Mouse (Mus musculus): ENCODE results near the gene Mylpf. TPM values are rescaled to one million over a fixed set of nuclear protein-coding genes. Genes with fewer than 3 reads are reported as not detected.
A peak's percentile ranks its signal among the peaks of the same experiment; 100 is the strongest.
"Not testable (repeated sequence)": the region's sequence is repeated elsewhere in the genome, so short reads cannot be mapped to it uniquely, and the experiment has no call there.

Gene Mylpf
- polyA plus RNA-seq, 1 experiment from 2014 or later: 21.1 TPM

GRCm38 (mm10) chr7:127233368-127233749, 24.7 kb downstream of the Mylpf start:
- H3K9me3 ChIP-seq: no peaks in the 10 kb centered on the region
- peak overlapping the region; percentile 99 for H3K27ac ChIP-seq
- peaks cover 23% of the 10 kb centered on the region for H3K36me3 ChIP-seq
- H3K27me3 ChIP-seq (replicated peaks): no peaks in the 10 kb centered on the region
- peaks cover 18% of the 10 kb centered on the region for H3K4me1 ChIP-seq (replicated peaks)
- H3K4me3 ChIP-seq (replicated peaks): peak overlapping the region; percentile 98
- H3K4me2 ChIP-seq (replicated peaks): peak overlapping the region; percentile 56
- WGBS: 0% methylated on average over 27 of the region's 27 CpGs
- peak overlapping the region; percentile 99 for H3K9ac ChIP-seq
- ATAC-seq: peak; percentile 34

- ATAC-seq: no peak
- no peaks in the 10 kb centered on the region for H3K9me3 ChIP-seq
- WGBS: 1% methylated on average over 9 of the region's 9 CpGs
- peak overlapping the region; percentile 99 for H3K27ac ChIP-seq
- H3K4me3 ChIP-seq (replicated peaks): peak overlapping the region; percentile 98
- peaks cover 23% of the 10 kb centered on the region for H3K36me3 ChIP-seq
- H3K4me1 ChIP-seq (replicated peaks): peaks cover 18% of the 10 kb centered on the region
- H3K27me3 ChIP-seq (replicated peaks): no peaks in the 10 kb centered on the region
- peak overlapping the region; percentile 99 for H3K9ac ChIP-seq
- H3K4me2 ChIP-seq (replicated peaks): peak overlapping the region; percentile 56
These were observed 25.1 kb downstream of the Mylpf start for GRCm38 (mm10) chr7:127233765-127234164.

- 90% methylated on average over 2 of the region's 2 CpGs for WGBS
- no peak overlapping the region; the same call in 1 of the 2 replicates for H3K4me2 ChIP-seq (replicated peaks)
- no peak overlapping the region for H3K9ac ChIP-seq
These were observed 26.1 kb downstream of the Mylpf start for GRCm38 (mm10) chr7:127234777-127235176.

GRCm38 (mm10) chr7:127243361-127243867, 34.7 kb downstream of the Mylpf start:
- ATAC-seq: no peak
- Histone ChIP-seq H3K36me3 (no peaks in the 10 kb centered on the region), H3K27me3 (replicated peaks) (no peaks in the 10 kb centered on the region), H3K4me3 (replicated peaks) (0 out of 2 replicates have a peak overlapping the region, but pooled peaks have one; percentile 91), H3K4me1 (replicated peaks) (peaks cover 14% of the 10 kb centered on the region), H3K27ac (peak overlapping the region; percentile 96), H3K4me2 (replicated peaks) (peak overlapping the region; percentile 89), H3K9ac (peak overlapping the region; percentile 93), H3K9me3 (no peaks in the 10 kb centered on the region)
- WGBS: 37% methylated on average over 2 of the region's 2 CpGs

More at GRCm38 (mm10) chr7:127234777-127235176, 26.1 kb downstream of the Mylpf start:
- H3K9me3 ChIP-seq: no peaks in the 10 kb centered on the region
- H3K36me3 ChIP-seq: peaks cover 23% of the 10 kb centered on the region
- ATAC-seq: no peak
- H3K27ac ChIP-seq: no peak overlapping the region
- H3K4me3 ChIP-seq (replicated peaks): no peak overlapping the region
- peaks cover 18% of the 10 kb centered on the region for H3K4me1 ChIP-seq (replicated peaks)
- no peaks in the 10 kb centered on the region for H3K27me3 ChIP-seq (replicated peaks)

- ATAC-seq: peak; percentile 98
- Histone ChIP-seq H3K36me3 (no peaks in the 10 kb centered on the region), H3K9ac (peak within 1 kb of the TSS; percentile 93), H3K4me1 (replicated peaks) (peaks cover 14% of the 10 kb centered on the region), H3K4me2 (replicated peaks) (peak within 1 kb of the TSS; percentile 89), H3K4me3 (replicated peaks) (peak within 1 kb of the TSS; percentile 91), H3K27me3 (replicated peaks) (no peaks in the 10 kb centered on the region), H3K27ac (peak within 1 kb of the TSS; percentile 96), H3K9me3 (no peaks in the 10 kb centered on the region)
- under 1% methylated on average over 56 of the region's 56 CpGs for WGBS
These were observed 35.4 kb downstream of the Mylpf start, which contains the start of gene Zfp771 for GRCm38 (mm10) chr7:127243870-127244657. Gene Zfp771 (plus strand): TSS chr7:127244274.

- WGBS: 9% methylated on average over 32 of the region's 33 CpGs
- H3K9ac ChIP-seq: peak overlapping the region; percentile 93
- peak overlapping the region; percentile 91 for H3K4me3 ChIP-seq (replicated peaks)
- peak; percentile 76 for ATAC-seq
- peaks cover 5% of the 10 kb centered on the region; the same call in 1 of the 2 replicates for H3K36me3 ChIP-seq
- H3K4me1 ChIP-seq (replicated peaks): peaks cover 14% of the 10 kb centered on the region
- H3K4me2 ChIP-seq (replicated peaks): peak overlapping the region; percentile 89
- H3K27me3 ChIP-seq (replicated peaks): no peaks in the 10 kb centered on the region
- H3K9me3 ChIP-seq: no peaks in the 10 kb centered on the region
- peak overlapping the region; percentile 96 for H3K27ac ChIP-seq
These were observed 36.2 kb downstream of the Mylpf start for GRCm38 (mm10) chr7:127244658-127245510.

GRCm38 (mm10) chr7:127250511-127250910, 41.8 kb downstream of the Mylpf start:
- not testable (repeated sequence) for H3K4me2 ChIP-seq (replicated peaks); H3K27ac ChIP-seq; H3K9ac ChIP-seq; H3K27me3 ChIP-seq (replicated peaks); H3K36me3 ChIP-seq; H3K9me3 ChIP-seq; H3K4me3 ChIP-seq (replicated peaks); ATAC-seq
- WGBS: 90% methylated on average over 8 of the region's 8 CpGs
- peaks cover 19% of the 10 kb centered on the region for H3K4me1 ChIP-seq (replicated peaks)

- Histone ChIP-seq H3K27ac (no peak overlapping the region), H3K27me3 (replicated peaks) (no peaks in the 10 kb centered on the region), H3K4me2 (replicated peaks) (no peak overlapping the region), H3K9ac (no peak overlapping the region), H3K36me3 (peaks cover 14% of the 10 kb centered on the region), H3K4me3 (replicated peaks) (no peak overlapping the region), H3K9me3 (no peaks in the 10 kb centered on the region), H3K4me1 (replicated peaks) (peaks cover 11% of the 10 kb centered on the region; the same call in 1 of the 2 replicates)
- ATAC-seq: no peak
- WGBS: 84% methylated on average over 2 of the region's 2 CpGs
These were observed 43.7 kb downstream of the Mylpf start for GRCm38 (mm10) chr7:127252414-127252813.

GRCm38 (mm10) chr7:127253341-127253740, 44.7 kb downstream of the Mylpf start:
- Histone ChIP-seq H3K36me3 (peaks cover 18% of the 10 kb centered on the region), H3K4me1 (replicated peaks) (peaks cover 11% of the 10 kb centered on the region; the same call in 1 of the 2 replicates), H3K4me3 (replicated peaks) (peak overlapping the region; percentile 61), H3K27ac (peak overlapping the region; percentile 94; the same call in 1 of the 2 replicates), H3K4me2 (replicated peaks) (peak overlapping the region; percentile 96), H3K9me3 (no peaks in the 10 kb centered on the region), H3K27me3 (replicated peaks) (no peaks in the 10 kb centered on the region), H3K9ac (peak overlapping the region; percentile 74)
- WGBS: 77% methylated on average over 6 of the region's 6 CpGs
- no peak for ATAC-seq

GRCm38 (mm10) chr7:127253821-127254769, 45.4 kb downstream of the Mylpf start:
- H3K27ac ChIP-seq: peak overlapping the region; percentile 94
- H3K4me3 ChIP-seq (replicated peaks): peak overlapping the region; percentile 61
- peaks cover 13% of the 10 kb centered on the region for H3K4me1 ChIP-seq (replicated peaks)
- H3K9ac ChIP-seq: peak overlapping the region; percentile 75
- H3K36me3 ChIP-seq: peaks cover 18% of the 10 kb centered on the region
- under 1% methylated on average over 136 of the region's 136 CpGs for WGBS
- no peaks in the 10 kb centered on the region for H3K27me3 ChIP-seq (replicated peaks)
- peak overlapping the region; percentile 96 for H3K4me2 ChIP-seq (replicated peaks)
- peak; percentile 95 for ATAC-seq
- no peaks in the 10 kb centered on the region for H3K9me3 ChIP-seq

GRCm38 (mm10) chr7:127255008-127255407, 46.3 kb downstream of the Mylpf start:
- Histone ChIP-seq H3K4me3 (replicated peaks) (peak overlapping the region; percentile 61), H3K27ac (peak overlapping the region; percentile 94), H3K9ac (peak overlapping the region; percentile 75), H3K9me3 (no peaks in the 10 kb centered on the region), H3K4me2 (replicated peaks) (peak overlapping the region; percentile 96), H3K27me3 (replicated peaks) (no peaks in the 10 kb centered on the region), H3K36me3 (peaks cover 11% of the 10 kb centered on the region), H3K4me1 (replicated peaks) (peaks cover 21% of the 10 kb centered on the region)
- no peak for ATAC-seq
- WGBS: 15% methylated on average over 4 of the region's 4 CpGs
